ENCODE assay signal across 30 mouse cellular contexts in genomic region chr8:56443676-56444075, GRCm38 (mm10).
A peak's percentile ranks its signal among the peaks of the same experiment; 100 is the strongest.
DNase-seq lines count a peak whose midpoint lies in the region; ATAC-seq and TF ChIP-seq lines count a peak whose summit lies in the region.
"Had no signal": no experiment of that assay in that cellular context is flagged by ENCODE, and none has a peak within 500 bp of the region (broad histone marks: within the 10 kb centered on the region; RNA-seq: fewer than 3 reads in every experiment).

No protein-coding gene starts in this region.

- TF ChIP-seq CTCF in CH12.LX (conservative IDR thresholded peaks at IDR 0.05 in 1 of 2, IDR thresholded peaks at IDR 0.05 in 1 of 2; ENCODE audit: low read depth in 2 of 2, low read length in 2 of 2) = no peak

- TF ChIP-seq RAD21 in CH12.LX (IDR thresholded peaks at IDR 0.05; ENCODE audit: low read depth, low read length) = no peak

- TF ChIP-seq EP300 in CH12.LX (IDR thresholded peaks at IDR 0.05; ENCODE audit: low read length) = no peak

- peak; percentile 6 for DNase-seq in adrenal gland, adult 2 months
- no peak for DNase-seq in adrenal gland, adult 18-20 months (ENCODE audit: low spot score in 2 of 2)
- peak; percentile 7 for DNase-seq in CH12.LX (ENCODE audit: extremely low read depth)
- peak; percentile 13 for DNase-seq in fibroblast of lung, adult 2 months (ENCODE audit: low read depth)
- DNase-seq in spleen, postnatal 4 days (ENCODE audit: low spot score in 2 of 2) = no peak
- no peak for DNase-seq in kidney, postnatal 25 days
- DNase-seq: adrenal gland, postnatal 36 days; cerebellum, adult 8-10 months; cerebellum, postnatal 25 days; gastrocnemius, adult 2 months; gastrocnemius, postnatal 36 days; heart, adult 18-20 months; heart, postnatal 36 days; kidney, postnatal 14 days; layer of hippocampus, postnatal 36 days; lung, embryonic 14.5 days; lung, postnatal 36 days had no signal

- H3K9me3 ChIP-seq in CH12.LX (replicated peaks; ENCODE audit: low read length) = no peaks in the 10 kb centered on the region
- no peaks in the 10 kb centered on the region for H3K9me3 ChIP-seq in midbrain, embryonic 15.5 days
- H3K9me3 ChIP-seq: forebrain, embryonic 10.5 days; hindbrain, embryonic 12.5 days; limb, embryonic 10.5 days; limb, embryonic 15.5 days; liver, embryonic 15.5 days; neural tube, embryonic 13.5 days had no signal

- H3K27me3 ChIP-seq in CH12.LX (replicated peaks) = no peaks in the 10 kb centered on the region
- no peaks in the 10 kb centered on the region for H3K27me3 ChIP-seq in midbrain, embryonic 15.5 days (replicated peaks)
- H3K27me3 ChIP-seq: hindbrain, embryonic 12.5 days; limb, embryonic 15.5 days; liver, embryonic 15.5 days; neural tube, embryonic 13.5 days had no signal

- no peak for ATAC-seq in midbrain, embryonic 15.5 days (replicated peaks)
- ATAC-seq: forebrain, embryonic 16.5 days; hindbrain, postnatal 0 days; intestine, postnatal 0 days had no signal

- H3K27ac ChIP-seq in CH12.LX (ENCODE audit: insufficient read depth, low read depth) = no peak overlapping the region
- no peak overlapping the region for H3K27ac ChIP-seq in midbrain, embryonic 15.5 days
- H3K27ac ChIP-seq: forebrain, embryonic 10.5 days; gastrocnemius, adult 2 months; hindbrain, embryonic 12.5 days; hindbrain, postnatal 0 days; limb, embryonic 10.5 days; limb, embryonic 15.5 days; liver, embryonic 15.5 days; neural tube, embryonic 13.5 days had no signal

- H3K4me3 ChIP-seq in CH12.LX (replicated peaks in 1 of 3; ENCODE audit: low read depth in 2 of 3, low read length in 2 of 3, poor library complexity in 1 of 3) = no peak overlapping the region
- no peak overlapping the region for H3K4me3 ChIP-seq in midbrain, embryonic 15.5 days
- H3K4me3 ChIP-seq: forebrain, embryonic 10.5 days; gastrocnemius, adult 2 months; hindbrain, embryonic 12.5 days; limb, embryonic 10.5 days; limb, embryonic 15.5 days; liver, embryonic 15.5 days; myocyte; neural tube, embryonic 13.5 days had no signal

- no peaks in the 10 kb centered on the region for H3K4me1 ChIP-seq in CH12.LX (ENCODE audit: control insufficient read depth in 1 of 2, insufficient read depth in 2 of 2)
- no peaks in the 10 kb centered on the region for H3K4me1 ChIP-seq in midbrain, embryonic 15.5 days
- H3K4me1 ChIP-seq: forebrain, embryonic 10.5 days; hindbrain, embryonic 12.5 days; limb, embryonic 10.5 days; limb, embryonic 15.5 days; liver, embryonic 15.5 days; neural tube, embryonic 13.5 days had no signal

- H3K36me3 ChIP-seq in CH12.LX (replicated peaks in 1 of 2; ENCODE audit: control insufficient read depth in 1 of 2, insufficient read depth in 1 of 2, low read length in 1 of 2) = no peaks in the 10 kb centered on the region
- H3K36me3 ChIP-seq in midbrain, embryonic 15.5 days (replicated peaks) = no peaks in the 10 kb centered on the region
- H3K36me3 ChIP-seq: forebrain, embryonic 10.5 days; hindbrain, embryonic 12.5 days; limb, embryonic 10.5 days; limb, embryonic 15.5 days; liver, embryonic 15.5 days; neural tube, embryonic 13.5 days had no signal

- WGBS in midbrain, embryonic 15.5 days = 80% methylated on average over 3 of the region's 3 CpGs

- dilution Hi-C loops in CH12.LX (cut with MboI; ENCODE audit: extremely low pct_ligation_motif_present, extremely low pct_unique_long_range_greater_than_20kb, low sequenced_read_pairs) = no loop called here

- no peaks in the 10 kb centered on the region for H3K79me2 ChIP-seq in CH12.LX (replicated peaks; ENCODE audit: control insufficient read depth, extremely low read depth, insufficient read depth, poor library complexity, severe bottlenecking)

- in situ Hi-C loops in CH12.LX (cut with MboI; ENCODE audit: low pct_ligation_motif_present, low pct_unique_long_range_greater_than_20kb, low sequenced_read_pairs) = no loop called here

- no peak for TF ChIP-seq POLR2A in CH12.LX (IDR thresholded peaks at IDR 0.05; ENCODE audit: low read depth, low read length)

- H3K4me2 ChIP-seq in CH12.LX (ENCODE audit: insufficient read depth, low read depth, poor library complexity, severe bottlenecking) = no peak overlapping the region
- no peak overlapping the region for H3K4me2 ChIP-seq in midbrain, embryonic 15.5 days
- H3K4me2 ChIP-seq: heart, embryonic 11.5 days; hindbrain, embryonic 12.5 days; limb, embryonic 15.5 days; liver, embryonic 15.5 days; lung, embryonic 14.5 days; midbrain, embryonic 11.5 days; neural tube, embryonic 13.5 days had no signal

- no peak overlapping the region for H3K9ac ChIP-seq in CH12.LX (ENCODE audit: insufficient read depth, low read depth)
- no peak overlapping the region for H3K9ac ChIP-seq in midbrain, embryonic 15.5 days
- H3K9ac ChIP-seq: hindbrain, embryonic 12.5 days; limb, embryonic 15.5 days; liver, embryonic 15.5 days; lung, embryonic 14.5 days; neural tube, embryonic 13.5 days had no signal

TF ChIP-seq in CH12.LX, 34 proteins besides CTCF, POLR2A, EP300 and RAD21:
- TF ChIP-seq PAX5 (IDR thresholded peaks at IDR 0.05; ENCODE audit: low read length) (no peak), JUND (conservative IDR thresholded peaks at IDR 0.05; ENCODE audit: low read depth, low read length) (no peak), IRF4 (IDR thresholded peaks at IDR 0.05; ENCODE audit: low read depth, low read length) (no peak), TBP (conservative IDR thresholded peaks at IDR 0.05; ENCODE audit: low read depth, low read length) (no peak), MAX (IDR thresholded peaks at IDR 0.05; ENCODE audit: low read length) (no peak)

Comparison
In these comparisons a context has a peak if more than half of its experiments do, and no peak if none do; other contexts are left out.
1. DNase-seq: peak in adrenal gland, adult 2 months (single experiment), CH12.LX (single experiment) and fibroblast of lung, adult 2 months (single experiment); none in adrenal gland, adult 18-20 months (0 of 2), spleen, postnatal 4 days (0 of 2) and kidney, postnatal 25 days (0 of 2).